Mouse (Mus musculus): ENCODE measurements around the gene Osm. TPM values are rescaled to one million over a fixed set of nuclear protein-coding genes. Genes with fewer than 3 reads are reported as not detected.

The Osm gene
- polyA plus RNA-seq, 1 experiment, result 5.1 TPM

DNA sequence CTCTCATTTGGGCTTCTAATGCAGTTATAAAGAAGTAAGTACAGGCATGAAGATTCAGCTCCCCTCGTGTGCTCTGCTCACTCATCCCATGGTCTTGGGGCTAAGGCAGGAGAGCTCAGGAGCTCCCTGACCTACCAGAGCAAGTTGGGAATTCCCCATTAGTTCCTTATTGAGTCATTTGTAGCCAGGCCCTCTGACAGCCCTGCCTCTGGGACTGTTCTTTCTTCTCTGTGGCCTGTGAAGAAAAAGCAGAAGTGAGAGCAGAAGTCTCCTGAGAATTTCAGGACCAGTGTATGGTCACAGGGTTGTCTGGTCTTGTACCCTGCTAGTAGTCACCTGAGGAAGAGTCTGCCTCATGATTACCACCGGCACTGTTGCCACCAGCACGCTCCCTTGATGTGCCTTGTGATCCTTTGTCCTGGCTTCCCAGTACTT lies 40.6 kb upstream of the Osm start:
- TF ChIP-seq POLR2A (IDR thresholded peaks at IDR 0.05; ENCODE audit: borderline replicate concordance, control insufficient read depth, low read depth, low read length), result no peak
- no peak for TF ChIP-seq CTCF (IDR thresholded peaks at IDR 0.05; ENCODE audit: control insufficient read depth, insufficient read depth, low read length)
- no peak overlapping the region for H3K4me3 ChIP-seq (replicated peaks; ENCODE audit: control insufficient read depth, low read depth, low read length)
- 13% methylated on average over 3 of the region's 3 CpGs for WGBS
- H3K27ac ChIP-seq (ENCODE audit: control insufficient read depth, insufficient read depth, low read depth, low read length, poor library complexity), result no peak overlapping the region
- H3K4me1 ChIP-seq (ENCODE audit: control insufficient read depth, insufficient read depth, low read length), result peaks cover 1% of the 10 kb centered on the region; the same call in 1 of the 2 replicates

DNA sequence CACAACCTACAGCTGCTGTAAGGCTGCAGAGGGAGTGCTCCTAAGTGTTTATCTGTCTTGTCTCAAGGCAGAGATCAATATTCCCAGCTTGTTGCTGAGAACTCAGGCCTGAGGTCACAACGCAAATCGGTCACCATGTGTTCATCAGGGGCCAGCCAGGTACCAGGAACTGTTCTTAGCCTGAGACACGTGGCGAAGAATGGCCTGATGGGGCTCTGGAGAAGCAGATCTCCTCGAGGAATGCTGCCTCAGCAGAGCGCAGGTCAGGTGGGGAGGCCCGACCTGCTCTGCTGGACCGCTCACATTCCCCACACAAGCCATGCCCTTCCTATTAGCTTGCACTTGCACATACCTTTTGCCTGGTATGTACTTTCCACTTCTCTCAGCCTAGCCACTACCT lies 39.6 kb upstream of the Osm start:
- TF ChIP-seq POLR2A (IDR thresholded peaks at IDR 0.05; ENCODE audit: borderline replicate concordance, control insufficient read depth, low read depth, low read length) (no peak), CTCF (IDR thresholded peaks at IDR 0.05; ENCODE audit: control insufficient read depth, insufficient read depth, low read length) (no peak)
- peaks cover 1% of the 10 kb centered on the region; the same call in 1 of the 2 replicates for H3K4me1 ChIP-seq (ENCODE audit: control insufficient read depth, insufficient read depth, low read length)
- no peak overlapping the region for H3K27ac ChIP-seq (ENCODE audit: control insufficient read depth, insufficient read depth, low read depth, low read length, poor library complexity)
- WGBS, result 85% methylated on average over 8 of the region's 8 CpGs
- H3K4me3 ChIP-seq (replicated peaks; ENCODE audit: control insufficient read depth, low read depth, low read length), result no peak overlapping the region

DNA sequence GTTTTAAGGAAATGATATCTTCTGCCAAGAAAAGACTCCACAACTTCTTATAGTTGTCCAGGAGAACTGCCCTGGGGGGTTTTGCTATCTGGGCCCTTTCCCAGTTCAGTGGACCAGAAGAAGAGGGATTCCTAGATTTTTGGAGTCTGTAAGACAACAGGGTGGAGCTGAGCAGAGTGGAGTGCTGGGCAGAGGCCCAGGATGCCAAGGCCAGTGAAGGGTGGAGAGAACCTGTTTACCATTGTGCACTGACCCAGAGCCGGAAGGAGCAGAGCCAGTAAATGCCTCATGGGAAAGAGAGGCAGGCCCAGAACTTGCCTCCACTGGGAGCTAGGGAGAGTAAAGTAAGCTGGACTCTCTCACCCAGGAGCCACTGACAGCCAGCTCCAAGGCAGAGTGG lies 38.5 kb upstream of the Osm start:
- peaks cover 1% of the 10 kb centered on the region; the same call in 1 of the 2 replicates for H3K4me1 ChIP-seq (ENCODE audit: control insufficient read depth, insufficient read depth, low read length)
- WGBS, result 68% methylated on average over 1 of the region's 1 CpGs

DNA sequence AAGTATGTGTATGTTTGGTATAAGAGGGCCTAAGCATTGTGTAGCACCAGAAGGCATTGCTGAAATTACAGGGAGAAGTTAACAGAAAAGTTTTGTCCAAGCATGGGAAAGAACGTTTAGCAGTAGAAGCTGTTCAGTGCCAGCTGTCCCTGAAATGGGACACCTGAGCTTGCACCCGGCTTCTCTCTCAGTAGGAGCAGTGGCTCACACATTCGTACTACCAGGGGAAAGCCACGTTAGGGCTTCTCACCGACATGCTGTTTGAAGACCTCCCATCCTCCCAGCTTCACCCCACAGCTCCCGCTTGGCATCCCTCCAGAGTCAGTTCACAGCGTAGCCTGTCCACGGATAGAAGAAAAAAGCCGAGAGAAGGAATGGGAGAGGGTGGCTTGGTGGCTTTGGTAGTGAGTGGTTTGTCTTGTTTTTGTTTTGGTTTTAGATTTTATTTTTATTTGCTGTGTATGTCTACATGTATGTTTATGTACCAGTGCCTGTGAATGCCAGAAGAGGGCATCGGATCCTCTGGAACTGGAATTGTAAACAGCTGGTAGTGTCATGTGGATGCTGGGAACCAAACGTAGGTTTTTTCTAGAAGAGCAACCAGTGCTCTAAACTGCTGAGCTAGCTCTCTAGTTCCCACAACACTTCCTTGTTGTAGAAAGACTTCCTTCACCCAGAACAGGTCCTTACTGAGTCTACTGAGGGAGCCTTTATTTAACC lies 34.1 kb upstream of the Osm start:
- 82% methylated on average over 11 of the region's 11 CpGs for WGBS
- no peak overlapping the region for H3K4me3 ChIP-seq (replicated peaks; ENCODE audit: control insufficient read depth, low read depth, low read length)
- peaks cover 2% of the 10 kb centered on the region for H3K4me1 ChIP-seq (ENCODE audit: control insufficient read depth, insufficient read depth, low read length)
- TF ChIP-seq CTCF (IDR thresholded peaks at IDR 0.05; ENCODE audit: control insufficient read depth, insufficient read depth, low read length), result no peak
- TF ChIP-seq POLR2A (IDR thresholded peaks at IDR 0.05; ENCODE audit: borderline replicate concordance, control insufficient read depth, low read depth, low read length), result no peak
- H3K27ac ChIP-seq (ENCODE audit: control insufficient read depth, insufficient read depth, low read depth, low read length, poor library complexity), result no peak overlapping the region

More for the DNA sequence above, 38.5 kb upstream of the Osm start:
- no peak for TF ChIP-seq CTCF (IDR thresholded peaks at IDR 0.05; ENCODE audit: control insufficient read depth, insufficient read depth, low read length)
- TF ChIP-seq POLR2A (IDR thresholded peaks at IDR 0.05; ENCODE audit: borderline replicate concordance, control insufficient read depth, low read depth, low read length), result no peak
- Histone ChIP-seq H3K27ac (ENCODE audit: control insufficient read depth, insufficient read depth, low read depth, low read length, poor library complexity) (no peak overlapping the region), H3K4me3 (replicated peaks; ENCODE audit: control insufficient read depth, low read depth, low read length) (no peak overlapping the region)

DNA sequence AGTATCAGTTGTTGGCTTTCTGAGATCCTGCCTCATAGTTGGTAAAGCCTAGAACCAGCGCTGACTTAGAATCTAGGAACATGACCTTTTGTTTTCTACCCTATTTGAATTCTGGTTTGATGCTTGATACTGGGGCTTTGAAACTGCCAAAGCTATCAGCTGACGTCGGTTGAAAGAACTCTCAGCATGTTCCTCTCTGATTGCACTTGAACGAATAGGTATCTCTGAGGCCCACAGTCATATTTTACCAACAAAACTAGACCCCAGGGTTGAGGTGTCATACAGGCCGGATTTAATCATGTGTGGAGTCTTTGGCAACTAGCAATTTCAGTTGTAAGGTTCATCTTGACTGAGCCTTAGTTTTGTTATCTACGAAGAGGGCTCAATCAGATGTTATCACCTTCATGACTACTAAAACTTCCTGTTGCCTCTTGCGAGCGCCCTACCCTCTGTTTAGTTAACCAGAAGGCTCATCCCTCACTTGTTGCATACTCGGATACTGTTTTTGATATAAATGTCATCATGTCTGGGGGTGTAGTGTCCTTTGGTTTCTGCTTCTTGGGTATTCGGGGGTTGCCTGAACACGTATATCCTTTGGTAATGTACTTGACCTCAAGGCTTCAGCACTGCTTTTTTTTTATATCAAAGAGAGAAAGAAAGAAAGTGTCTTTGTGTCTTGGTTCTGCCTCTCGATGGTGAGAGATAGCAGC lies 33.1 kb upstream of the Osm start:
- TF ChIP-seq POLR2A (IDR thresholded peaks at IDR 0.05; ENCODE audit: borderline replicate concordance, control insufficient read depth, low read depth, low read length) (no peak), CTCF (IDR thresholded peaks at IDR 0.05; ENCODE audit: control insufficient read depth, insufficient read depth, low read length) (no peak)
- H3K27ac ChIP-seq (ENCODE audit: control insufficient read depth, insufficient read depth, low read depth, low read length, poor library complexity), result peak overlapping the region; percentile 6; the same call in 1 of the 2 replicates

DNA sequence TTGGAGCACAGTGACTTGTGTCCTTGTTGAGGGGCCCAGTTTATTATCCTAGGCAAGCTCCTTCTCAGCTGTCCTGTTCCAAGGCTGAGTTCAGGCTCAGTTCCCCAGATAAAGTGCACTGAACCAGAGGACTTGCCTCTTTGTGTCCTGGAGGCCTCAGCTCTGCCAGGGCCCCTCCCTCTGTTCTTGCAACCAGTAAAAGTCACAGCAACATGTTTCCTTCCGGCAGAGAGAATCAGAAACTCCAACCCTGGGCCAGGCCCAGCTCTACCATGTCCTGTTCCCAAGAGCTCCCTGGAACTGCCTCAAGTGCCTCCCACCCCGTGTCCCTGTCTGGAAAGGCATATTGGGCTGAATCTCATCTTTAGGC lies 32.5 kb upstream of the Osm start:
- Histone ChIP-seq H3K4me3 (replicated peaks; ENCODE audit: control insufficient read depth, low read depth, low read length) (no peak overlapping the region), H3K4me1 (ENCODE audit: control insufficient read depth, insufficient read depth, low read length) (peaks cover 2% of the 10 kb centered on the region), H3K27ac (ENCODE audit: control insufficient read depth, insufficient read depth, low read depth, low read length, poor library complexity) (peak overlapping the region; percentile 6)
- 24% methylated on average over 2 of the region's 2 CpGs for WGBS
- TF ChIP-seq CTCF (IDR thresholded peaks at IDR 0.05; ENCODE audit: control insufficient read depth, insufficient read depth, low read length), result no peak
- no peak for TF ChIP-seq POLR2A (IDR thresholded peaks at IDR 0.05; ENCODE audit: borderline replicate concordance, control insufficient read depth, low read depth, low read length)

More for the DNA sequence above, 33.1 kb upstream of the Osm start:
- peaks cover 2% of the 10 kb centered on the region for H3K4me1 ChIP-seq (ENCODE audit: control insufficient read depth, insufficient read depth, low read length)
- 52% methylated on average over 12 of the region's 12 CpGs for WGBS
- no peak overlapping the region for H3K4me3 ChIP-seq (replicated peaks; ENCODE audit: control insufficient read depth, low read depth, low read length)

DNA sequence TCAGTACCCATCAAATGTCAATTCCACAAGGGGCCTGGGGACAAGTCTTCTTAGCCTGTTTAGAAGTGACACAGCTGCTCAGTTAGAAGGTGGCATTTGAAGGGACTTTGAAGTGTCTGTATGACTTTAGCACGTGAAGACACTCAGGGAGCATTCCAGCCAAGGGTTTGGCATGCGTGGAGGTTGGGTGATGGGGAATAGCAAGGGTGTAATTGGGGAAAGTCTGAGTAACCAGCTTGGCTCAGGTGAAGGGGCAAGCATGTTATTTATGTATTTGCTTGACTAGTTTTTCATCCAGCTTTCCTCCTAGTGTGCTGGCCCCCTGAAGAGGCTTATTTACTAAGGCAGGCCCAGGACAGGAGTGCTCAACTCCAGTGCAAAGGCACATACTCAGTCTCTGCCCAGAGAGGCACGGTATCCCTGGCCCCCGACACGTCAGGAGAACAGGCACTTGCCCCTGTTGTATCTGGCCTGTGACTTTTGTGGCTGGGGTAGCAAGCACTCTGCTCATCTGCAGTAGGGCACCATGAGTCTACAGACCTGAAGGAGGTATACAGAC lies 31.0 kb upstream of the Osm start:
- H3K27ac ChIP-seq (ENCODE audit: control insufficient read depth, insufficient read depth, low read depth, low read length, poor library complexity), result no peak overlapping the region
- TF ChIP-seq POLR2A (IDR thresholded peaks at IDR 0.05; ENCODE audit: borderline replicate concordance, control insufficient read depth, low read depth, low read length) (no peak), CTCF (IDR thresholded peaks at IDR 0.05; ENCODE audit: control insufficient read depth, insufficient read depth, low read length) (no peak)
- peaks cover 2% of the 10 kb centered on the region for H3K4me1 ChIP-seq (ENCODE audit: control insufficient read depth, insufficient read depth, low read length)
- WGBS, result 86% methylated on average over 5 of the region's 5 CpGs
- H3K4me3 ChIP-seq (replicated peaks; ENCODE audit: control insufficient read depth, low read depth, low read length), result no peak overlapping the region

DNA sequence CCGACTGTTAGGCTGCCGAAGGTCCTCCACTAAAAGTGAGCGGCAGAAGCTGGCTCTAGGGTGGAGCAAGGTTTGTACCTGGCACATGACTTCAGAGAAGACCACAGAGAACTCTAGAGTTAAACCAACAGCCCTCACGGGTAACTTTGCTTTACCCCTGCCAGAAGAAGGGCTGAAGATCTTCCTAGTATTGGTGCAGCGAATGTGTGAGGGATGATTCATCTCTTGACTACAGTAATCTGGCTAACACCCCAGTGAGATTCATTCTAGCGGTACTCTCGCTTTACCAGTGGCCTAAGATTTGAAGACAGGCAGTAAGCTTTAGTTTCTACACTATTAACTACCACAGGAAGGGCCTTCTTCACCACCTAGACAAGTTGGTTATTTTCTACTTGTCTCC lies 30.3 kb upstream of the Osm start:
- TF ChIP-seq POLR2A (IDR thresholded peaks at IDR 0.05; ENCODE audit: borderline replicate concordance, control insufficient read depth, low read depth, low read length) (no peak), CTCF (IDR thresholded peaks at IDR 0.05; ENCODE audit: control insufficient read depth, insufficient read depth, low read length) (no peak)
- WGBS, result 75% methylated on average over 7 of the region's 7 CpGs
- Histone ChIP-seq H3K4me3 (replicated peaks; ENCODE audit: control insufficient read depth, low read depth, low read length) (no peak overlapping the region), H3K27ac (ENCODE audit: control insufficient read depth, insufficient read depth, low read depth, low read length, poor library complexity) (no peak overlapping the region), H3K4me1 (ENCODE audit: control insufficient read depth, insufficient read depth, low read length) (peaks cover 2% of the 10 kb centered on the region)
